Mouse (Mus musculus) NIH3T3 (cell line): ENCODE results near the gene Terf2.

Source experiments
- DNase-seq: peaks from one replicate; pipeline ENCODE4 v3.0.0-alpha.2; 2012; ENCODE audit warnings: low read depth

Gene Terf2

GRCm38 (mm10) chr8:107096366-107097036, at the start of gene Terf2:
TSS of gene Terf2 (minus strand) at chr8:107096547.
- DNase-seq = peak; percentile 96

- no peak for DNase-seq
These were observed 47.2 kb upstream of the Terf2 start for GRCm38 (mm10) chr8:107143501-107143900.

GRCm38 (mm10) chr8:107142539-107142938, 46.2 kb upstream of the Terf2 start:
- no peak for DNase-seq

- peak; percentile 82 for DNase-seq
These were observed 43.5 kb upstream of the Terf2 start for GRCm38 (mm10) chr8:107139704-107140470.

- no peak for DNase-seq
These were observed 42.0 kb upstream of the Terf2 start for GRCm38 (mm10) chr8:107138338-107138737.

GRCm38 (mm10) chr8:107137591-107137990, 41.2 kb upstream of the Terf2 start:
- no peak for DNase-seq

- no peak for DNase-seq
These were observed 39.8 kb upstream of the Terf2 start for GRCm38 (mm10) chr8:107136003-107136612.

GRCm38 (mm10) chr8:107133881-107134280, 37.5 kb upstream of the Terf2 start:
- no peak for DNase-seq

GRCm38 (mm10) chr8:107132581-107133491, 36.5 kb upstream of the Terf2 start:
- no peak for DNase-seq

GRCm38 (mm10) chr8:107130028-107130427, 33.7 kb upstream of the Terf2 start:
- DNase-seq = no peak

GRCm38 (mm10) chr8:107129171-107130025, 33.1 kb upstream of the Terf2 start:
- peak; percentile 95 for DNase-seq

- DNase-seq = no peak
These were observed 28.0 kb upstream of the Terf2 start for GRCm38 (mm10) chr8:107124343-107124742.

- DNase-seq = no peak
These were observed 26.8 kb upstream of the Terf2 start for GRCm38 (mm10) chr8:107123063-107123614.

- DNase-seq = no peak
These were observed 25.4 kb upstream of the Terf2 start for GRCm38 (mm10) chr8:107121681-107122291.

- DNase-seq = no peak
These were observed 24.5 kb upstream of the Terf2 start for GRCm38 (mm10) chr8:107120806-107121205.

GRCm38 (mm10) chr8:107119412-107119811, 23.1 kb upstream of the Terf2 start:
- DNase-seq = no peak

- DNase-seq = no peak
These were observed 22.5 kb upstream of the Terf2 start for GRCm38 (mm10) chr8:107118803-107119233.

GRCm38 (mm10) chr8:107117019-107117418, 20.7 kb upstream of the Terf2 start:
- peak; percentile 69 for DNase-seq

- DNase-seq = peak; percentile 94
These were observed 19.7 kb upstream of the Terf2 start for GRCm38 (mm10) chr8:107116023-107116422.

GRCm38 (mm10) chr8:107115008-107115320, 18.6 kb upstream of the Terf2 start:
- DNase-seq = no peak
